In genomic region chr3:26354483-26355030, GRCm38 (mm10) we compare ENCODE assay signal across 10 mouse cellular contexts. TPM values are rescaled to one million over a fixed set of nuclear protein-coding genes. Genes with fewer than 3 reads are reported as not detected.
DNase-seq lines count a peak whose midpoint lies in the region; ATAC-seq and TF ChIP-seq lines count a peak whose summit lies in the region.
"Had no signal": no experiment of that assay in that cellular context is flagged by ENCODE, and none has a peak within 500 bp of the region (broad histone marks: within the 10 kb centered on the region; RNA-seq: fewer than 3 reads in every experiment).

No protein-coding gene starts in this region.

- TF ChIP-seq EP300 in stomach, postnatal 0 days (optimal IDR thresholded peaks at IDR 0.05), result no peak

- no peaks in the 10 kb centered on the region for H3K36me3 ChIP-seq in intestine, postnatal 0 days (ENCODE audit: control insufficient read depth, insufficient read depth)
- H3K36me3 ChIP-seq in intestine, embryonic 16.5 days (ENCODE audit: control insufficient read depth, insufficient read depth, low read length), result no peaks in the 10 kb centered on the region
- no peaks in the 10 kb centered on the region for H3K36me3 ChIP-seq in midbrain, postnatal 0 days (ENCODE audit: insufficient read depth, low read length)
- H3K36me3 ChIP-seq in midbrain, embryonic 15.5 days (replicated peaks), result no peaks in the 10 kb centered on the region
- H3K36me3 ChIP-seq in stomach, postnatal 0 days (ENCODE audit: control insufficient read depth, insufficient read depth, low read length), result no peaks in the 10 kb centered on the region

- no peaks in the 10 kb centered on the region for H3K4me1 ChIP-seq in intestine, postnatal 0 days (replicated peaks; ENCODE audit: control insufficient read depth, insufficient read depth, low read length)
- H3K4me1 ChIP-seq in intestine, embryonic 16.5 days (ENCODE audit: control insufficient read depth, insufficient read depth, low read length), result no peaks in the 10 kb centered on the region
- H3K4me1 ChIP-seq in midbrain, postnatal 0 days (ENCODE audit: insufficient read depth, low read length), result no peaks in the 10 kb centered on the region
- no peaks in the 10 kb centered on the region for H3K4me1 ChIP-seq in midbrain, embryonic 15.5 days
- H3K4me1 ChIP-seq in stomach, postnatal 0 days (replicated peaks; ENCODE audit: control insufficient read depth, insufficient read depth), result no peaks in the 10 kb centered on the region

- WGBS in intestine, postnatal 0 days, result 70% methylated on average over 5 of the region's 5 CpGs
- WGBS in intestine, embryonic 16.5 days, result 75% methylated on average over 5 of the region's 5 CpGs
- 66% methylated on average over 5 of the region's 5 CpGs for WGBS in midbrain, postnatal 0 days
- WGBS in midbrain, embryonic 15.5 days, result 73% methylated on average over 5 of the region's 5 CpGs
- WGBS in stomach, postnatal 0 days, result 70% methylated on average over 5 of the region's 5 CpGs

- no peak overlapping the region for H3K27ac ChIP-seq in intestine, postnatal 0 days (ENCODE audit: low read depth, low read length)
- H3K27ac ChIP-seq in intestine, embryonic 16.5 days (ENCODE audit: low read length), result no peak overlapping the region
- no peak overlapping the region for H3K27ac ChIP-seq in midbrain, postnatal 0 days (ENCODE audit: low read depth, low read length)
- no peak overlapping the region for H3K27ac ChIP-seq in midbrain, embryonic 15.5 days
- no peak overlapping the region for H3K27ac ChIP-seq in stomach, postnatal 0 days (replicated peaks)

- no peak overlapping the region for H3K4me2 ChIP-seq in intestine, postnatal 0 days (replicated peaks; ENCODE audit: low read depth)
- no peak overlapping the region for H3K4me2 ChIP-seq in intestine, embryonic 16.5 days (ENCODE audit: low read depth, low read length)
- H3K4me2 ChIP-seq in midbrain, postnatal 0 days (ENCODE audit: low read depth, low read length, poor library complexity, severe bottlenecking), result no peak overlapping the region
- no peak overlapping the region for H3K4me2 ChIP-seq in midbrain, embryonic 15.5 days
- H3K4me2 ChIP-seq in stomach, postnatal 0 days (replicated peaks; ENCODE audit: low read depth), result no peak overlapping the region

- ATAC-seq in intestine, postnatal 0 days, result no peak
- ATAC-seq in intestine, embryonic 16.5 days, result no peak
- ATAC-seq in midbrain, postnatal 0 days (ENCODE audit: low FRiP score), result peak; percentile 16; the same call in 1 of the 2 replicates
- no peak for ATAC-seq in midbrain, embryonic 15.5 days (replicated peaks)
- no peak for ATAC-seq in stomach, postnatal 0 days (ENCODE audit: low FRiP score, low TSS enrichment)
- ATAC-seq: lung, postnatal 0 days had no signal

- peak; percentile 58 for DNase-seq in midbrain, postnatal 0 days (ENCODE audit: low spot score)
- peak; percentile 26 for DNase-seq in embryo, embryonic 10.5 days (ENCODE audit: low spot score)
- DNase-seq in stomach, postnatal 0 days (ENCODE audit: low spot score), result no peak
- no peak for DNase-seq in adrenal gland, adult 8-10 months

- TF ChIP-seq CTCF in intestine, postnatal 0 days (IDR thresholded peaks at IDR 0.05; ENCODE audit: low read depth), result peak; percentile 48
- peak; percentile 69 for TF ChIP-seq CTCF in midbrain, postnatal 0 days (IDR thresholded peaks at IDR 0.05)
- peak; percentile 46 for TF ChIP-seq CTCF in stomach, postnatal 0 days (IDR thresholded peaks at IDR 0.05; ENCODE audit: low read depth)

- H3K9ac ChIP-seq in intestine, postnatal 0 days (ENCODE audit: low read depth, low read length), result no peak overlapping the region
- H3K9ac ChIP-seq in intestine, embryonic 16.5 days (ENCODE audit: low read depth, low read length), result no peak overlapping the region
- no peak overlapping the region for H3K9ac ChIP-seq in midbrain, postnatal 0 days (replicated peaks; ENCODE audit: low read length, poor library complexity, severe bottlenecking)
- no peak overlapping the region for H3K9ac ChIP-seq in midbrain, embryonic 15.5 days
- no peak overlapping the region for H3K9ac ChIP-seq in stomach, postnatal 0 days (ENCODE audit: low read length)

- no peaks in the 10 kb centered on the region for H3K27me3 ChIP-seq in intestine, postnatal 0 days (replicated peaks; ENCODE audit: control insufficient read depth, insufficient read depth, low read length)
- H3K27me3 ChIP-seq in intestine, embryonic 16.5 days (replicated peaks; ENCODE audit: control insufficient read depth, insufficient read depth, low read length), result no peaks in the 10 kb centered on the region
- no peaks in the 10 kb centered on the region for H3K27me3 ChIP-seq in midbrain, postnatal 0 days (ENCODE audit: insufficient read depth, low read length)
- H3K27me3 ChIP-seq in midbrain, embryonic 15.5 days (replicated peaks), result no peaks in the 10 kb centered on the region
- H3K27me3 ChIP-seq in stomach, postnatal 0 days (ENCODE audit: control insufficient read depth, insufficient read depth, low read length), result no peaks in the 10 kb centered on the region

- H3K4me3 ChIP-seq in intestine, postnatal 0 days (ENCODE audit: low read depth, low read length), result no peak overlapping the region
- no peak overlapping the region for H3K4me3 ChIP-seq in intestine, embryonic 16.5 days (ENCODE audit: low read length)
- H3K4me3 ChIP-seq in midbrain, postnatal 0 days (ENCODE audit: low read depth, low read length), result no peak overlapping the region
- no peak overlapping the region for H3K4me3 ChIP-seq in midbrain, embryonic 15.5 days
- H3K4me3 ChIP-seq in stomach, postnatal 0 days (ENCODE audit: low read depth, low read length), result no peak overlapping the region
- H3K4me3 ChIP-seq: myocyte had no signal

- H3K9me3 ChIP-seq in intestine, postnatal 0 days (ENCODE audit: control insufficient read depth), result no peaks in the 10 kb centered on the region
- H3K9me3 ChIP-seq in intestine, embryonic 16.5 days (ENCODE audit: control insufficient read depth, low read length), result no peaks in the 10 kb centered on the region
- no peaks in the 10 kb centered on the region for H3K9me3 ChIP-seq in midbrain, postnatal 0 days (ENCODE audit: low read length)
- no peaks in the 10 kb centered on the region for H3K9me3 ChIP-seq in midbrain, embryonic 15.5 days
- no peaks in the 10 kb centered on the region for H3K9me3 ChIP-seq in stomach, postnatal 0 days (ENCODE audit: control insufficient read depth, low read length)

RNA-seq across cellular contexts. Expression of gene Nlgn1, which starts 22.3 kb away (rescaled TPM):
- polyA plus RNA-seq in intestine, postnatal 0 days (2015; fragmentation: Nextera tagmentation; extraction: Ambion mirVana), result 0.86 and 1.0 TPM in 2 replicates
- 1.2 and 1.6 TPM in 2 replicates for polyA plus RNA-seq in intestine, embryonic 16.5 days (2015; fragmentation: Nextera tagmentation; extraction: Ambion mirVana)
- total RNA-seq in midbrain, postnatal 0 days (2014; rRNA removed), result 87.9 and 96.9 TPM in 2 replicates
- polyA plus RNA-seq in midbrain, postnatal 0 days (2015; fragmentation: Nextera tagmentation; extraction: Ambion mirVana), result 39.9 and 40.8 TPM in 2 replicates
- polyA plus RNA-seq in midbrain, embryonic 15.5 days (2015; fragmentation: Nextera tagmentation; extraction: Ambion mirVana), result 27.7 and 33.9 TPM in 2 replicates
- 0.41 and 0.62 TPM in 2 replicates for polyA plus RNA-seq in stomach, postnatal 0 days (2015; fragmentation: Nextera tagmentation; extraction: Ambion mirVana)
- 1 to 10 TPM in 1 of 4 experiments, under 1 TPM in 3; 0.65 to 1.1 (median 0.86) TPM for total RNA-seq in adrenal gland, adult 8-10 months (2022)
- total RNA-seq: heart, adult 8-10 months had no signal
- polyA plus RNA-seq: myocyte had no signal

Comparison
In these comparisons a context has a peak if more than half of its experiments do, and no peak if none do; other contexts are left out.
1. DNase-seq: peak in midbrain, postnatal 0 days (single experiment) and embryo, embryonic 10.5 days (single experiment); none in stomach, postnatal 0 days (single experiment) and adrenal gland, adult 8-10 months (single experiment).
2. RNA of gene Nlgn1, which starts 22.3 kb away (polyA plus RNA-seq): 39.9 to 40.8 TPM in midbrain, postnatal 0 days and 27.7 to 33.9 TPM in midbrain, embryonic 15.5 days; 1.2 to 1.6 TPM in intestine, embryonic 16.5 days, 0.86 to 1.0 TPM in intestine, postnatal 0 days and 0.41 to 0.62 TPM in stomach, postnatal 0 days; every median in the first group is over 10 times any median in the second.
3. Peak in every context shown above with its lines, with median percentiles within 50 percentile points of each other: CTCF ChIP-seq.